10 mouse cellular contexts compared by ENCODE assay signal in genomic region chr7:100706883-100707480, GRCm38 (mm10). TPM values are rescaled to one million over a fixed set of nuclear protein-coding genes. Genes with fewer than 3 reads are reported as not detected.
DNase-seq lines count a peak whose midpoint lies in the region; ATAC-seq and TF ChIP-seq lines count a peak whose summit lies in the region.
"Had no signal": no experiment of that assay in that cellular context is flagged by ENCODE, and none has a peak within 500 bp of the region (broad histone marks: within the 10 kb centered on the region; RNA-seq: fewer than 3 reads in every experiment).

No protein-coding gene starts in this region.

- peaks cover 13% of the 10 kb centered on the region for H3K4me1 ChIP-seq in heart, embryonic 11.5 days (ENCODE audit: control insufficient read depth, insufficient read depth, low read length)
- H3K4me1 ChIP-seq in CH12.LX (ENCODE audit: control insufficient read depth in 1 of 2, insufficient read depth in 2 of 2) = peaks cover 2 to 18% of the 10 kb centered on the region in 2 experiments; a peak in 3 of 4 replicates
- H3K4me1 ChIP-seq in embryonic facial prominence, embryonic 15.5 days = peaks cover 15% of the 10 kb centered on the region
- peaks cover 14% of the 10 kb centered on the region for H3K4me1 ChIP-seq in kidney, embryonic 15.5 days
- peaks cover 14% of the 10 kb centered on the region for H3K4me1 ChIP-seq in neural tube, embryonic 12.5 days

- H3K36me3 ChIP-seq in heart, embryonic 11.5 days (ENCODE audit: control insufficient read depth, insufficient read depth, low read length) = no peaks in the 10 kb centered on the region
- H3K36me3 ChIP-seq in CH12.LX (replicated peaks in 1 of 2; ENCODE audit: control insufficient read depth in 1 of 2, insufficient read depth in 1 of 2, low read length in 1 of 2) = no peaks in the 10 kb centered on the region
- no peaks in the 10 kb centered on the region for H3K36me3 ChIP-seq in embryonic facial prominence, embryonic 15.5 days
- H3K36me3 ChIP-seq in kidney, embryonic 15.5 days = no peaks in the 10 kb centered on the region
- H3K36me3 ChIP-seq in neural tube, embryonic 12.5 days = no peaks in the 10 kb centered on the region

- dilution Hi-C loops in CH12.LX (cut with MboI; ENCODE audit: extremely low pct_ligation_motif_present, extremely low pct_unique_long_range_greater_than_20kb, low sequenced_read_pairs) = no loop called here

- peak overlapping the region; percentile 98 for H3K27ac ChIP-seq in heart, embryonic 11.5 days (ENCODE audit: low read depth, low read length)
- peak overlapping the region; percentile 53; the same call in 1 of the 2 replicates for H3K27ac ChIP-seq in CH12.LX (ENCODE audit: insufficient read depth, low read depth)
- peak overlapping the region; percentile 97 for H3K27ac ChIP-seq in embryonic facial prominence, embryonic 15.5 days (replicated peaks)
- H3K27ac ChIP-seq in kidney, embryonic 15.5 days = peak overlapping the region; percentile 98
- peak overlapping the region; percentile 100 for H3K27ac ChIP-seq in neural tube, embryonic 12.5 days

- TF ChIP-seq RAD21 in CH12.LX (IDR thresholded peaks at IDR 0.05; ENCODE audit: low read depth, low read length) = no peak

- H3K4me2 ChIP-seq in heart, embryonic 11.5 days = peak overlapping the region; percentile 86
- peak overlapping the region; percentile 95 for H3K4me2 ChIP-seq in CH12.LX (ENCODE audit: insufficient read depth, low read depth, poor library complexity, severe bottlenecking)
- peak overlapping the region; percentile 64 for H3K4me2 ChIP-seq in embryonic facial prominence, embryonic 15.5 days (replicated peaks)
- H3K4me2 ChIP-seq in kidney, embryonic 15.5 days = peak overlapping the region; percentile 66
- H3K4me2 ChIP-seq in neural tube, embryonic 12.5 days (replicated peaks) = peak overlapping the region; percentile 70

- TF ChIP-seq POLR2A in CH12.LX (IDR thresholded peaks at IDR 0.05; ENCODE audit: low read depth, low read length) = no peak

- peak; percentile 53 for ATAC-seq in heart, embryonic 11.5 days (replicated peaks; ENCODE audit: insufficient number of reproducible peaks, low FRiP score, low TSS enrichment)
- peak; percentile 39; the same call in 1 of the 2 replicates for ATAC-seq in embryonic facial prominence, embryonic 15.5 days (ENCODE audit: insufficient number of reproducible peaks, low FRiP score, low TSS enrichment, low read depth)
- ATAC-seq in kidney, embryonic 15.5 days (replicated peaks; ENCODE audit: low FRiP score) = peak; percentile 1; the same call in 1 of the 2 replicates
- ATAC-seq in neural tube, embryonic 12.5 days (ENCODE audit: low FRiP score, low read depth) = peak; percentile 69
- ATAC-seq in monocyte, adult 5-6 weeks (replicated peaks; ENCODE audit: insufficient number of reproducible peaks, low FRiP score, low TSS enrichment, poor library complexity, severe bottlenecking) = no peak

- in situ Hi-C loops in CH12.LX (cut with MboI; ENCODE audit: low pct_ligation_motif_present, low pct_unique_long_range_greater_than_20kb, low sequenced_read_pairs) = no loop called here

- under 1% methylated on average over 21 of the region's 23 CpGs for WGBS in heart, embryonic 11.5 days (ENCODE audit: insufficient replicate concordance)
- under 1% methylated on average over 23 of the region's 23 CpGs for WGBS in embryonic facial prominence, embryonic 15.5 days
- WGBS in kidney, embryonic 15.5 days = 0% methylated on average over 23 of the region's 23 CpGs
- WGBS in neural tube, embryonic 12.5 days = under 1% methylated on average over 23 of the region's 23 CpGs

- H3K9me3 ChIP-seq in heart, embryonic 11.5 days (replicated peaks; ENCODE audit: control insufficient read depth, low read length) = no peaks in the 10 kb centered on the region
- H3K9me3 ChIP-seq in CH12.LX (replicated peaks; ENCODE audit: low read length) = no peaks in the 10 kb centered on the region
- H3K9me3 ChIP-seq in embryonic facial prominence, embryonic 15.5 days (replicated peaks) = no peaks in the 10 kb centered on the region
- H3K9me3 ChIP-seq in kidney, embryonic 15.5 days (replicated peaks) = no peaks in the 10 kb centered on the region
- no peaks in the 10 kb centered on the region for H3K9me3 ChIP-seq in neural tube, embryonic 12.5 days

- DNase-seq in heart, postnatal 4 days = no peak
- DNase-seq in CH12.LX (ENCODE audit: extremely low read depth) = no peak
- DNase-seq in adrenal gland, postnatal 10 days = no peak

- H3K9ac ChIP-seq in heart, embryonic 11.5 days (ENCODE audit: low read depth, low read length) = peak overlapping the region; percentile 91
- H3K9ac ChIP-seq in CH12.LX (ENCODE audit: insufficient read depth, low read depth) = peak overlapping the region; percentile 90
- H3K9ac ChIP-seq in embryonic facial prominence, embryonic 15.5 days = peak overlapping the region; percentile 93
- H3K9ac ChIP-seq in kidney, embryonic 15.5 days = peak overlapping the region; percentile 95
- H3K9ac ChIP-seq in neural tube, embryonic 12.5 days = peak overlapping the region; percentile 95

- no peaks in the 10 kb centered on the region for H3K27me3 ChIP-seq in heart, embryonic 11.5 days (ENCODE audit: control insufficient read depth, insufficient read depth, low read length)
- no peaks in the 10 kb centered on the region for H3K27me3 ChIP-seq in CH12.LX (replicated peaks)
- H3K27me3 ChIP-seq in embryonic facial prominence, embryonic 15.5 days = no peaks in the 10 kb centered on the region
- H3K27me3 ChIP-seq in kidney, embryonic 15.5 days = no peaks in the 10 kb centered on the region
- H3K27me3 ChIP-seq in neural tube, embryonic 12.5 days (replicated peaks) = no peaks in the 10 kb centered on the region
- H3K27me3 ChIP-seq: Patski had no signal

- TF ChIP-seq CTCF in CH12.LX (conservative IDR thresholded peaks at IDR 0.05 in 1 of 2, IDR thresholded peaks at IDR 0.05 in 1 of 2; ENCODE audit: low read depth in 2 of 2, low read length in 2 of 2) = no peak

- H3K79me2 ChIP-seq in CH12.LX (replicated peaks; ENCODE audit: control insufficient read depth, extremely low read depth, insufficient read depth, poor library complexity, severe bottlenecking) = peaks cover 8% of the 10 kb centered on the region

- TF ChIP-seq EP300 in CH12.LX (IDR thresholded peaks at IDR 0.05; ENCODE audit: low read length) = no peak

- peak overlapping the region; percentile 68 for H3K4me3 ChIP-seq in heart, embryonic 11.5 days (ENCODE audit: low read depth, low read length)
- H3K4me3 ChIP-seq in CH12.LX (replicated peaks in 1 of 3; ENCODE audit: low read depth in 2 of 3, low read length in 2 of 3, poor library complexity in 1 of 3) = peak overlapping the region; percentile 75 to 95 (median 85)
- H3K4me3 ChIP-seq in embryonic facial prominence, embryonic 15.5 days (replicated peaks) = peak overlapping the region; percentile 93
- H3K4me3 ChIP-seq in kidney, embryonic 15.5 days (replicated peaks) = peak overlapping the region; percentile 85
- H3K4me3 ChIP-seq in neural tube, embryonic 12.5 days = peak overlapping the region; percentile 78

TF ChIP-seq in CH12.LX, 34 proteins besides CTCF, POLR2A, EP300 and RAD21:
- TF ChIP-seq UBTF (IDR thresholded peaks at IDR 0.05; ENCODE audit: low read depth, low read length) = 0 out of 2 replicates have a peak, but pooled peaks have one; percentile 18
- TF ChIP-seq GABPA (IDR thresholded peaks at IDR 0.05; ENCODE audit: insufficient replicate concordance, low read depth, low read length) = no peak
- 0 out of 2 replicates have a peak, but pooled peaks have one; percentile 3 for TF ChIP-seq CHD2 (IDR thresholded peaks at IDR 0.05; ENCODE audit: low read length)
- no peak for TF ChIP-seq MAZ (IDR thresholded peaks at IDR 0.05; ENCODE audit: low read depth, low read length)
- no peak for TF ChIP-seq MEF2A (IDR thresholded peaks at IDR 0.05; ENCODE audit: borderline replicate concordance, low read depth, low read length)
- TF ChIP-seq ZMIZ1 (IDR thresholded peaks at IDR 0.05; ENCODE audit: low read depth, low read length) = no peak

RNA-seq across cellular contexts. Expression of gene Fam168a, which starts 0.5 kb away (rescaled TPM):
- 28.1 and 34.9 TPM in 2 replicates for polyA plus RNA-seq in heart, embryonic 11.5 days (2014; fragmentation: Nextera tagmentation; extraction: Ambion mirVana)
- total RNA-seq in heart, postnatal 4 days (2021) = 10 to 100 TPM; 55.1 to 58.6 TPM
- total RNA-seq in CH12.LX (2012; rRNA removed) (3.4 and 4.0 TPM in 2 replicates), CH12.LX (2014; rRNA removed) (4.9 and 5.2 TPM in 2 replicates)
- polyA plus RNA-seq in CH12.LX (2012; ENCODE audit: insufficient read length, low read depth) = 11.6 and 15.0 TPM in 2 replicates
- 43.7 and 45.5 TPM in 2 replicates for polyA plus RNA-seq in embryonic facial prominence, embryonic 15.5 days (2015; fragmentation: Nextera tagmentation; extraction: Ambion mirVana)
- polyA plus RNA-seq in kidney, embryonic 15.5 days (2015; fragmentation: Nextera tagmentation; extraction: Ambion mirVana) = 38.4 and 46.1 TPM in 2 replicates
- polyA plus RNA-seq in neural tube, embryonic 12.5 days (2016; fragmentation: Nextera tagmentation; extraction: Ambion mirVana) = 58.2 and 77.7 TPM in 2 replicates
- 19.8 to 44.1 TPM (median 20.5 TPM) in 3 replicates for total RNA-seq in monocyte, adult 5-6 weeks (2017)
- total RNA-seq in adrenal gland, postnatal 10 days (2021) = 10 to 100 TPM; 46.7 to 51.2 TPM

RNA-seq across cellular contexts. Expression of gene Plekhb1, which starts 44.8 kb away (rescaled TPM):
- polyA plus RNA-seq in heart, embryonic 11.5 days (2014; fragmentation: Nextera tagmentation; extraction: Ambion mirVana) = 0.89 and 1.6 TPM in 2 replicates
- 1 to 10 TPM in 1 of 2 experiments, under 1 TPM in 1; 0.65 to 1.5 TPM for total RNA-seq in heart, postnatal 4 days (2021)
- 0.04 and 0.08 TPM in 2 replicates for total RNA-seq in CH12.LX (2012; rRNA removed)
- not detected in 2 replicates for total RNA-seq in CH12.LX (2014; rRNA removed)
- polyA plus RNA-seq in CH12.LX (2012; ENCODE audit: insufficient read length, low read depth) = not detected in 2 replicates
- 11.6 and 15.2 TPM in 2 replicates for polyA plus RNA-seq in embryonic facial prominence, embryonic 15.5 days (2015; fragmentation: Nextera tagmentation; extraction: Ambion mirVana)
- 3.5 and 4.4 TPM in 2 replicates for polyA plus RNA-seq in kidney, embryonic 15.5 days (2015; fragmentation: Nextera tagmentation; extraction: Ambion mirVana)
- polyA plus RNA-seq in neural tube, embryonic 12.5 days (2016; fragmentation: Nextera tagmentation; extraction: Ambion mirVana) = 12.8 and 13.4 TPM in 2 replicates
- total RNA-seq in monocyte, adult 5-6 weeks (2017) = not detected in 3 replicates
- 1 to 10 TPM; 4.3 to 5.4 TPM for total RNA-seq in adrenal gland, postnatal 10 days (2021)
- total RNA-seq: hematopoietic stem cell, adult 5-6 weeks had no signal
